Mouse (Mus musculus) heart, embryonic 11.5 days (tissue): ENCODE measurements around the gene Rab25. TPM values are rescaled to one million over a fixed set of nuclear protein-coding genes. Genes with fewer than 3 reads are reported as not detected.

Experiments
- ATAC-seq: fragments of 200-750 bp; cut with Nextera tagmentation; replicated peaks from 2 replicates; pipeline ENCODE4 v1.8.0; 2017; ENCODE audit warnings: moderate library complexity; ENCODE audit not compliant: insufficient number of reproducible peaks, low FRiP score, low TSS enrichment
- H3K27ac ChIP-seq: fragments of 300-500 bp; sonication (generic); 2 replicates; pipeline ENCODE4 v1.5.1; 2014; ENCODE audit warnings: mild to moderate bottlenecking, low read depth, low read length
- H3K27me3 ChIP-seq: fragments of 300-500 bp; sonication (generic); 2 replicates; pipeline ENCODE4 v1.6.1; 2014; ENCODE audit warnings: mild to moderate bottlenecking, low read length, mixed read lengths; ENCODE audit not compliant: control insufficient read depth, insufficient read depth
- H3K36me3 ChIP-seq: fragments of 300-500 bp; sonication (generic); 2 replicates; pipeline ENCODE4 v1.6.1; 2014; ENCODE audit warnings: mild to moderate bottlenecking, low read length, moderate library complexity, mixed read lengths; ENCODE audit not compliant: control insufficient read depth, insufficient read depth
- H3K4me1 ChIP-seq: fragments of 300-500 bp; sonication (generic); 2 replicates; pipeline ENCODE4 v1.6.1; 2014; ENCODE audit warnings: low read length; ENCODE audit not compliant: control insufficient read depth, insufficient read depth
- H3K4me2 ChIP-seq: fragments of 300-500 bp; sonication (generic); 2 replicates; pipeline ENCODE4 v1.6.1; 2014; ENCODE audit warnings: mild to moderate bottlenecking, moderate library complexity
- H3K4me3 ChIP-seq: fragments of 300-500 bp; sonication (generic); 2 replicates; pipeline ENCODE4 v1.5.1; 2014; ENCODE audit warnings: low read depth, low read length
- H3K9ac ChIP-seq: fragments of 300-500 bp; sonication (generic); 2 replicates; pipeline ENCODE4 v1.6.1; 2014; ENCODE audit warnings: mild to moderate bottlenecking, low read depth, low read length, moderate library complexity
- H3K9me3 ChIP-seq: fragments of 300-500 bp; sonication (generic); replicated peaks from 2 replicates; pipeline ENCODE4 v1.6.1; 2016; ENCODE audit warnings: low read length; ENCODE audit not compliant: control insufficient read depth
- WGBS: fragments of 180-500 bp; shearing (Covaris S2); extraction: QIAGEN DNeasy Blood & Tissue Kit; methylation state at CpG from one replicate; pipeline ENCODE4 v1.1.7; 2014; ENCODE audit not compliant: insufficient replicate concordance; 5-methylcytosine and 5-hydroxymethylcytosine counted together
- polyA plus RNA-seq: library from polyadenylated mRNA; unstranded; fragments of >200 nt; fragmentation: Nextera tagmentation; extraction: Ambion mirVana; gene quantifications from 2 replicates; pipeline ENCODE4 v1.2.1, GENCODE M21; 2014

The Rab25 gene
- polyA plus RNA-seq, 1 experiment from 2014 or later = not detected

DNA sequence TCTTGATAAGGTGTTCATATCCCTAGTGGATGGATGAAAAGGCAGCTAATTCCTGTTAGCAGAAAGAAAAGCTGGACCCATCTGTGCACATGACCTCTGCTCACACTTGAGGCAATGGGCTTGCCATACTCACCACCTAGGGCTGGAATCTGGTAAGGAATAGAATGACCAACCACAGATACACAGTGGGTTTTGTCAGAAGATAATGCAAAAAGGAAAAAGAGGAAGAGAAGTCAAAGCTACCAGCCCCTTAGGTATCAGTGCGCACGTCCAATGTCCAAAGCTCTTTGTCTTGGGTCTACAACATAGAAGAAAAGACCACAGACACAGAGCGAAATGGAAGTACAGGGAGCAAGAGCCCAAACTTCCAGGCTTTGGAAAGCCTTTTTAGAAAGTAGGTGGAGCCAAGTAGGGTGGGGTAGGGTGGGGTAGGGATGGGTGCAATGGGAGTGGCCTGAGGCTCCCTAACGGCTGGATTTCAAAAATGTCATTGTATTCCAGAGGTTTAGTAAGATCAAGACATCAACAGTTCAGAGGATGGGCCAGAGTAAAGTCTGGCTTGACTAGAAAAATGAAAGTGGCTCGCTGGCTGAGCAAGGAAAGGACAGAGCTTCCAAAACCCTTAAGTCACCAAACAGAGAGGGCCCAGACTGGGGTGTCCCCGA is 46.6 kb downstream of the Rab25 start:
- H3K4me1 ChIP-seq = peaks cover 33% of the 10 kb centered on the region
- 49% methylated on average over 6 of the region's 6 CpGs for WGBS

DNA sequence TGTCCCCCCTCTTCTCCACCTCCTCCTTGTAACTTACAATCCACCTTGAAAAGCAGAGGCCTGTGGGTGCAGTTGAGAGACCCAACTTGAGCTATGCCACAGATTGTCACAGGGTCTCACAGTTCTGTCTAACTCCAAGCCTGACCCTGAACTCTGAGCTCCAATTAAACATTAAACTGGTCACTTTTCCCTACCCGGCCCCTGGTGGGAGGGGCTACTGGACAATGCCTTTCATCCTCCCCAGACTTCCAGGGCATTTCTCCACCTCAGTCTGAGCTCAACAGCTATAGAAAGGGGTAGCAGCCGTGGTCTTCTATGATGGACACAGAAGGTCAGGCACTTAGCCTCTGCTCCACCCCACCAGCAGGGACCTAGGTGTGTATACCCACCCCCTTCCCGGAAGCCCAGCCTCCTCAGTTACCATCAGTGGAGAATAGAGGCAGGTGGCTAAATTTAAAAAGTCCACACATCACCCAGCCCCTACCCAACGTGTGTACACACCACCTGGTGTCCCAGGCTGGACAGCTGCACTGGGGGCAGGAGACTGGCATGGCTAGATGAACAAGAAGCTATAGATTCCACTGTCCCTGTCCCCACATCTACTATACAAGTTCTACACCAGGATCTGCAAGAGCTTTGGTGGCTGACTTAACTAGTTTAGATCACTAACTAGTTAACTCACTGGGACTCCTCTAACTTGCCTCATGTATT is 47.3 kb downstream of the Rab25 start:
- H3K4me2 ChIP-seq = peak overlapping the region; percentile 100

More for the DNA sequence above, 46.6 kb downstream of the Rab25 start:
- Histone ChIP-seq H3K36me3 (no peaks in the 10 kb centered on the region), H3K9me3 (no peaks in the 10 kb centered on the region), H3K9ac (peak overlapping the region; percentile 88), H3K4me3 (peak overlapping the region; percentile 89), H3K27me3 (no peaks in the 10 kb centered on the region), H3K4me2 (peak overlapping the region; percentile 100), H3K27ac (peak overlapping the region; percentile 82)
- ATAC-seq = no peak

DNA sequence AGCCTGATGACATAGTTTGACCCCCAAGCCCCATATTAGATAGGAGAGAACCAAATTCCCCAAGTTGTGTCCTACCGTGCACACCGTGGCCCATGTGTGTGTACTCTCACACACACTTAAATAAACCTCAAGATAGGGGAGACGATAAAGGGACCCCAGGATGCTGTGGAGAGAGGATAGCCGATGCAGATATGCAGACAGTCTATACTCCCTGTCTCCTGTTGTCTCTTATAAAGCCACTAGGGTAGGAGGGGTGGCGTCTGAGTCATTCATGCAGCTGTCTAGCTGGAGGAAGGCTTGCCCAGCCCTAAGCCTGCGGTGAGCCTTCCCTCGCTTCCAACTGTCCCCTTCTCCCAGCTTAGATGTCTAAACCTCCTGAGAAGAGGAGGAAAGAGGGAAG is 48.0 kb downstream of the Rab25 start:
- no peak overlapping the region for H3K4me3 ChIP-seq

More for the DNA sequence above, 47.3 kb downstream of the Rab25 start:
- no peak overlapping the region for H3K27ac ChIP-seq
- peak overlapping the region; percentile 89 for H3K4me3 ChIP-seq
- H3K36me3 ChIP-seq = no peaks in the 10 kb centered on the region
- no peaks in the 10 kb centered on the region for H3K9me3 ChIP-seq
- ATAC-seq = no peak
- H3K27me3 ChIP-seq = no peaks in the 10 kb centered on the region
- 0 out of 2 replicates have a peak overlapping the region, but pooled peaks have one; percentile 22 for H3K9ac ChIP-seq
- H3K4me1 ChIP-seq = peaks cover 40% of the 10 kb centered on the region
- 54% methylated on average over 4 of the region's 4 CpGs for WGBS

DNA sequence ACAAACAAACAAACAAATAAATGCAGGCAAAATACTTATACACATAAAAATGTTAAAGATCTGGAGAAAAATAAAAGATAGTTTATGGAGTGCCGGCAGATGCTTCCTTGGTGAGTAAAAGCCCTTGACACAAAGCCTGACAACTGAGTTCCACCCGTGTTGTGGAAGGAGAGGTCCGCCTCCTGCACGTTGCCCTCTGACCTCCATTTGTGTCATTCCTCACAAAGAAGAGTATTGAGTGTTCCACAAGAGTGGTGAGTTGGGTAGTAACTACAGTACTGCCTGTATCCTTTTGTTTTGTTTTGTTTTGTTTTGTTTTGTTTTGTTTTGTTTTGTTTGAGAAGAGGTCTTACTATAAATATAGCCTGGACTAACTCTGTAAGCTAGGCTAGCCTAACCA is 48.5 kb downstream of the Rab25 start:
- 82% methylated on average over 4 of the region's 4 CpGs for WGBS
- peaks cover 52% of the 10 kb centered on the region for H3K4me1 ChIP-seq
- no peaks in the 10 kb centered on the region for H3K27me3 ChIP-seq
- H3K27ac ChIP-seq = no peak overlapping the region
- H3K36me3 ChIP-seq = no peaks in the 10 kb centered on the region
- no peaks in the 10 kb centered on the region for H3K9me3 ChIP-seq
- no peak for ATAC-seq
- no peak overlapping the region for H3K9ac ChIP-seq
- H3K4me2 ChIP-seq = no peak overlapping the region
- no peak overlapping the region for H3K4me3 ChIP-seq

More for the DNA sequence above, 48.0 kb downstream of the Rab25 start:
- Histone ChIP-seq H3K4me1 (peaks cover 47% of the 10 kb centered on the region), H3K27ac (no peak overlapping the region), H3K9ac (no peak overlapping the region), H3K4me2 (no peak overlapping the region; the same call in 1 of the 2 replicates), H3K36me3 (no peaks in the 10 kb centered on the region), H3K9me3 (no peaks in the 10 kb centered on the region), H3K27me3 (no peaks in the 10 kb centered on the region)
- ATAC-seq = no peak
- 79% methylated on average over 7 of the region's 7 CpGs for WGBS

DNA sequence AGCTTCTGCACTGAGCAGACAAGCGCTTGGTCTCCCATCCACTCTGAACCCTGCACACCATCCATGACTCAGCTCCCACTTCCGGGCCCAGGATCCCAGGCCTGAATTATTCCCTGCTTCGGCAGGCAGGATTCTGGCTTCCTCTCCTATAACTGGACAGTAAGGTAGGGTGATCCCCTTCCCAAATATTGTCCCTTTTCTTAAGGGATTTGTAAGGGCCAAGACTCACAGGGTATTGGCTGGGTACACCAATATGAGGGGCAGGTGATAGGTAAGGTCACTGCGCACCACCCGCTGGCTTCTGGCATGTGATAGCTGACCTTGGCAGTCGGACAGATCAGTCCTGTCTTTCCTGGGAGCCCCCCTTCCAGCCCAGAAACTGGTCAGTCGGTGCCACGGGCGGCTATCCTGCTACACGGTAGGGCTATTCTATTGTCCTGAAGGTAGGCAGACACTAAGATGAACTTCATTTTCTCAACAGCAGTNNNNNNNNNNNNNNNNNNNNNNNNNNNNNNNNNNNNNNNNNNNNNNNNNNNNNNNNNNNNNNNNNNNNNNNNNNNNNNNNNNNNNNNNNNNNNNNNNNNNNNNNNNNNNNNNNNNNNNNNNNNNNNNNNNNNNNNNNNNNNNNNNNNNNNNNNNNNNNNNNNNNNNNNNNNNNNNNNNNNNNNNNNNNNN is 52.2 kb downstream of the Rab25 start:
- H3K4me2 ChIP-seq = no peak overlapping the region; the same call in 1 of the 2 replicates
- H3K36me3 ChIP-seq = no peaks in the 10 kb centered on the region
- no peak overlapping the region for H3K4me3 ChIP-seq
- WGBS = 74% methylated on average over 10 of the region's 10 CpGs
- no peaks in the 10 kb centered on the region for H3K27me3 ChIP-seq
- peaks cover 54% of the 10 kb centered on the region for H3K4me1 ChIP-seq
- no peak for ATAC-seq
- no peaks in the 10 kb centered on the region for H3K9me3 ChIP-seq
- peak overlapping the region; percentile 71 for H3K9ac ChIP-seq
- H3K27ac ChIP-seq = peak overlapping the region; percentile 96

DNA sequence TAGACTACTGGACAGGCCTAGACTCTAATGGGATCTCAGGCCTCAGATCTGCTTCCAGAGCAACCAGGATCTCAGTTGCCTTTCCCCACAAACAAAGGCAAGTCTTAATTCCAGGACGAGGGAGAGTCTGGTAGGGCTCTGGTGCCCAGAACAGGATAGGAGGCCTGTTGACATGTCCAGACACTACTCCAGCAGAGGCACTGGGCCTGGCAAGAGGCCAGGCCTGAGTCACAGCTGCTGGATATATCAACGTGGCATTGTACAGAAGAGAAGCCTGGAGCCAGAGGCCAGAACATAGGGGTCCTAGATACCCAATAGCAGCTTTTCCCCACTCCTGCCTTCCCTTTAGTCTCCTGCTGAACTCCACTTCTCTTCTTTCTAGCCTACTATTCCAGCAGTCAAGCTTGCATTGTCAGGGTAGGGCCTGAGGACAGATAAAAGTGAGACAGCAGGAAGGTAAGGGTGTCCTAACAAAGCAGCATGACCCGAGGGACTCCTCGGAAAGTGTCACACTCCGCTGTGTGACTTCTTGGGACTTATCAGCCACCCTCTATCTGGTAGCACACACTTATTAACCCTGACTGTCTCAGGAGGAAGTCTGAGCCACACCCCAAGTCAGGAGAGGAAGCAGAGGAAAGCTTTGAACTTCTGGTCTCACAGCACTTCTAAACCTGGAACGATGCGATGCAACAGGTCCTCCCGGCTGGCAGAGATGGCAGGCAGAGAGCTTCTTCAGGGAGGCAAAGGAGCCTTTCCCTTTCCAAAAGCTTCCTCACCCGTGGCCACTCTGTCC is 53.1 kb downstream of the Rab25 start:
- peaks cover 59% of the 10 kb centered on the region for H3K4me1 ChIP-seq

DNA sequence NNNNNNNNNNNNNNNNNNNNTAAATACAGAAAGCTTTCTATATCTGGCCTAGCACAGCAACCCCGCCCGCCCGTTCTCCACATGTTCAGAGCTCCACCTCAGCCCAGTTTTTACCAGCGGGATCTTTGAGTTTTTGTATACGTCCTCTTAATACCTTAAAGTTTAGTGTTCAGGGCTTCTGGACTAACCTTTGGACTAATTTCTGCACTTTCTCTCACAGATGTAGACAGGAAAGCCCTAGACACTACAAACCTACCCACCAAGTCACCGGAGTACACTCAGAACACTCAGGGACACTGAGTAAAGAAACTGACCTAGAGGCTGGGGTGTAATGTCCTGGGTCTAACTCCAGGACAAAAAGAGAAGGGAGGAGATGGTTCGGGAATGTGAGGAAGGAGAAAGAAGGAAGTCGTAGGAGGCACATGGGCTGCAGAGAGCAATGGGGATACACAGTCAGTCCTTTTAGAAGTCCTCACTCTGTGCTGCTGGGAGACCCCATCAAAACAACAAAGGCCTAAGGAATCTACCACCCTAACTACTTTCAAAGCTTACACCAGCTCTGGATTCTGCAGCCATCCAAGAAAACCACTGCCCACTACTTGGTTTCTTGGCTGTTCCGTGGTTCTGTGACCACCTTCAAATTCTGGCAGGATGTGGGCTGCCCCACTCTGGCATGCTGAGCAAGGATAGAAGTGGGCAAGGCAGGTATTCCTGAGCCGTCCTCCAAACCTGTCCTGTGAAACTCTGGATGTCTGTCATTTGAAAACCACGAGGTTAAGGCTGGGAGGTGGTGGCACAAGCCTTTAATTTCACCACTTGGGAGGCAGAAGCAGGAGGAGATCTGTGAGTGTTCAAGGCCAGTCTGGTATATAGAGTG is 54.2 kb downstream of the Rab25 start:
- Histone ChIP-seq H3K27me3 (no peaks in the 10 kb centered on the region), H3K9me3 (no peaks in the 10 kb centered on the region), H3K9ac (peak overlapping the region; percentile 71; the same call in 1 of the 2 replicates), H3K36me3 (no peaks in the 10 kb centered on the region), H3K4me3 (no peak overlapping the region), H3K4me1 (peaks cover 69% of the 10 kb centered on the region), H3K27ac (peak overlapping the region; percentile 96), H3K4me2 (peak overlapping the region; percentile 73)
- WGBS = 71% methylated on average over 11 of the region's 11 CpGs
- ATAC-seq = no peak

More for the DNA sequence above, 53.1 kb downstream of the Rab25 start:
- H3K27ac ChIP-seq = peak overlapping the region; percentile 96
- ATAC-seq = no peak
- H3K4me3 ChIP-seq = no peak overlapping the region
- peak overlapping the region; percentile 9 for H3K4me2 ChIP-seq
- peak overlapping the region; percentile 71 for H3K9ac ChIP-seq
- no peaks in the 10 kb centered on the region for H3K27me3 ChIP-seq
- WGBS = 34% methylated on average over 9 of the region's 9 CpGs
- H3K36me3 ChIP-seq = no peaks in the 10 kb centered on the region
- H3K9me3 ChIP-seq = no peaks in the 10 kb centered on the region
